Mouse (Mus musculus): ENCODE results near the gene Dnm2. TPM values are rescaled to one million over a fixed set of nuclear protein-coding genes. Genes with fewer than 3 reads are reported as not detected.

Gene Dnm2
- polyA plus RNA-seq, 1 experiment from 2014 or later = 77.4 TPM

DNA sequence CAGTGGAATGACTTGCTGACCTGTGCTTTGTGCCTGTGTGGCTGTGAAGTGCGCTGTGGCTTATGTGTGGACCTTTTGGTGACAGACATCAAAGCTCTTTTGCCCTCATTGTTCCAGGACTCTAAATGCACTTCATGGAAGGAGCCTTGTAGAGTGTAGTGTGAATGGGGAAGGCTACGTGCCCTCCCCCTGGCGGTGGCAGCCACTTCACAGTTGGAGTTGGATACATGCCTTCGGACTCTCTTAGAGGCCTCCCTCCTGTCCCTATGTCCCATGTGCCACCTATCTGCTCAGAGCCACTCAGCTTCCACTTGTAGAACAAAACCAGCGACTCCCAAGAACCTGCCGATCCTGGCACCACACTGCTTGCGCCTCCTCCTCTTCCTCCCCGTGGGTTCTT lies 9.1 kb downstream of the Dnm2 start:
- peak; percentile 11; the same call in 1 of the 2 replicates for ATAC-seq (ENCODE audit: borderline replicate concordance, extremely low read depth, low FRiP score, low TSS enrichment)
- Histone ChIP-seq H3K9ac (no peak overlapping the region), H3K4me2 (no peak overlapping the region), H3K9me3 (no peaks in the 10 kb centered on the region), H3K4me1 (peaks cover 21% of the 10 kb centered on the region), H3K27me3 (no peaks in the 10 kb centered on the region), H3K4me3 (no peak overlapping the region), H3K36me3 (no peaks in the 10 kb centered on the region), H3K27ac (no peak overlapping the region)
- WGBS = 72% methylated on average over 8 of the region's 8 CpGs

DNA sequence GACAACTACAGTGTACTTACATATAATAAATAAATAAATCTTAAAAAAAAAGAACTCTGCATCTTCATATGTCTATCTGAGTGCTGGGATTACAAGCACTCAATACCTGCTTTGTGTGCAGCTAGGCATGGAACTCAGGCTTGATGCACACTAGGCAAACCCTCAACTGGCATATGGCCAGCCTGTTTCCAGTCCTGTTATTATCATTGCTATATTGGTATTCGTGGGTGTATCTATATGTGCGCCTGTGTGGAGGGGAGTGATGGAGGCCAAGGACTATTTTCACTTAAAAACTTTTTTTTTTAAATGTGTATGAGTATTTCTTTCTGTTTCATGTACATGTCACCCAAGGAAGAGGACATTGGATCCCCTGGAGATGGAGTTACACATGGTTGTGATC lies 9.7 kb downstream of the Dnm2 start:
- Histone ChIP-seq H3K36me3 (no peaks in the 10 kb centered on the region), H3K27ac (no peak overlapping the region), H3K4me3 (no peak overlapping the region), H3K4me2 (no peak overlapping the region), H3K4me1 (peaks cover 23% of the 10 kb centered on the region), H3K27me3 (no peaks in the 10 kb centered on the region), H3K9me3 (no peaks in the 10 kb centered on the region), H3K9ac (no peak overlapping the region)
- no peak for ATAC-seq (ENCODE audit: borderline replicate concordance, extremely low read depth, low FRiP score, low TSS enrichment)
- WGBS = 83% methylated on average over 2 of the region's 2 CpGs

- no peaks in the 10 kb centered on the region for H3K27me3 ChIP-seq
- WGBS = 75% methylated on average over 7 of the region's 7 CpGs
Observed at GRCm38 (mm10) chr9:21435777-21436635, 11.3 kb downstream of the Dnm2 start.

GRCm38 (mm10) chr9:21437577-21437976 lies 12.9 kb downstream of the Dnm2 start:
- Histone ChIP-seq H3K27ac (peak overlapping the region; percentile 41), H3K4me2 (no peak overlapping the region), H3K36me3 (no peaks in the 10 kb centered on the region), H3K4me3 (no peak overlapping the region), H3K9ac (no peak overlapping the region), H3K27me3 (no peaks in the 10 kb centered on the region), H3K4me1 (peaks cover 19% of the 10 kb centered on the region), H3K9me3 (no peaks in the 10 kb centered on the region)
- no peak for ATAC-seq (ENCODE audit: borderline replicate concordance, extremely low read depth, low FRiP score, low TSS enrichment)
- 90% methylated on average over 6 of the region's 6 CpGs for WGBS

More at GRCm38 (mm10) chr9:21435777-21436635, 11.3 kb downstream of the Dnm2 start:
- no peak overlapping the region for H3K9ac ChIP-seq
- H3K4me3 ChIP-seq = no peak overlapping the region
- ATAC-seq (ENCODE audit: borderline replicate concordance, extremely low read depth, low FRiP score, low TSS enrichment) = no peak
- no peaks in the 10 kb centered on the region for H3K9me3 ChIP-seq
- H3K27ac ChIP-seq = no peak overlapping the region
- H3K4me2 ChIP-seq = no peak overlapping the region
- H3K4me1 ChIP-seq = peaks cover 19% of the 10 kb centered on the region
- no peaks in the 10 kb centered on the region for H3K36me3 ChIP-seq

GRCm38 (mm10) chr9:21438219-21438618 lies 13.5 kb downstream of the Dnm2 start:
- Histone ChIP-seq H3K9me3 (no peaks in the 10 kb centered on the region), H3K27ac (peak overlapping the region; percentile 41; the same call in 1 of the 2 replicates), H3K36me3 (no peaks in the 10 kb centered on the region), H3K27me3 (no peaks in the 10 kb centered on the region), H3K4me1 (peaks cover 19% of the 10 kb centered on the region), H3K4me2 (no peak overlapping the region), H3K9ac (no peak overlapping the region), H3K4me3 (no peak overlapping the region)
- WGBS = 41% methylated on average over 3 of the region's 3 CpGs
- ATAC-seq (ENCODE audit: borderline replicate concordance, extremely low read depth, low FRiP score, low TSS enrichment) = no peak; the same call in 1 of the 2 replicates

GRCm38 (mm10) chr9:21439456-21439855 lies 14.7 kb downstream of the Dnm2 start:
- Histone ChIP-seq H3K36me3 (no peaks in the 10 kb centered on the region), H3K4me1 (peaks cover 19% of the 10 kb centered on the region), H3K27ac (no peak overlapping the region), H3K4me3 (no peak overlapping the region), H3K4me2 (no peak overlapping the region), H3K9ac (no peak overlapping the region), H3K27me3 (no peaks in the 10 kb centered on the region), H3K9me3 (no peaks in the 10 kb centered on the region)
- ATAC-seq (ENCODE audit: borderline replicate concordance, extremely low read depth, low FRiP score, low TSS enrichment) = no peak
- WGBS = 74% methylated on average over 3 of the region's 3 CpGs

DNA sequence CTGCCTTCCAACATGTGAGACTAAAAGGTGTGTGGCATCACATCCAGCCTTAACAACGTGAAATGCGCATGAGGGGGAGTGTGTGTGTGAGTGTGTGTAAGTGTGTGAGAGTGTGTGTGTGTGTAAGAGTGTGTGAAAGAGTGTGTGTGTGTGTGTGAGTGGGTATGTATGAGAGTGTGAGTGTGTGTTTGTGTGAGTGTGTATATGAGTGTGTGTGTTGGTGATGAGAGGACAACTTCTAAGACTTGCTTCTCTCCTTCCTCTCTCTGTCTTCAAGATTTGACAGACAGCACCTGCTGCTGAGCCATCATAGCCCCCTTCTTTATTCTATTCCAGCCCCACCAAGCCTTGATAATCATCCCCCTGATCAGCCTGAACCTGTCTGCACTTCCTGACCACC lies 15.2 kb downstream of the Dnm2 start:
- no peak overlapping the region for H3K4me2 ChIP-seq
- 0 out of 2 replicates have a peak, but pooled peaks cover 4% of the 10 kb centered on the region for H3K36me3 ChIP-seq
- H3K4me1 ChIP-seq = peaks cover 19% of the 10 kb centered on the region
- H3K9ac ChIP-seq = no peak overlapping the region
- no peaks in the 10 kb centered on the region for H3K9me3 ChIP-seq
- 93% methylated on average over 2 of the region's 2 CpGs for WGBS
- H3K4me3 ChIP-seq = no peak overlapping the region
- no peaks in the 10 kb centered on the region for H3K27me3 ChIP-seq
- H3K27ac ChIP-seq = no peak overlapping the region
- ATAC-seq (ENCODE audit: borderline replicate concordance, extremely low read depth, low FRiP score, low TSS enrichment) = no peak

DNA sequence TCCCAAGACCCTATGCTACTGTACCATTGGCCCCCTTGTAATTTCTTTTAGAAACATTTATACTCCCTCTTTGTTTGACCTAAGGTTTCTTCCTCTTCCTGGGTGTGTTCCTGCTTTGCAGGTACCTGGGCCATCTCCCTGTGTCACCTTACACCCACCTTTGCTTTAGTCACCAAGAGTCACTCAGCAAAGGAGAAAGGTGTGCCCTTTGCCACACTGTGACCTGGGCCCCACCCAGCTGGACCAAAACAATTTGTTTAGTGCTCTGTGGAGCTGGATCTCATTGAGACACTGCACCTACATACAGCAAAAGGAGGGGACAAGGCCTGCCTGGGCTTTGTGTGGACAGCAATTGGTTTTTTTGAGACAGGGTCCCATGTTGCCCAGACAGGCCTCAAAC lies 15.7 kb downstream of the Dnm2 start:
- Histone ChIP-seq H3K4me1 (peaks cover 19% of the 10 kb centered on the region), H3K4me2 (no peak overlapping the region), H3K9ac (no peak overlapping the region), H3K36me3 (0 out of 2 replicates have a peak, but pooled peaks cover 6% of the 10 kb centered on the region), H3K9me3 (no peaks in the 10 kb centered on the region), H3K27me3 (no peaks in the 10 kb centered on the region), H3K4me3 (no peak overlapping the region), H3K27ac (no peak overlapping the region)
- no peak for ATAC-seq (ENCODE audit: borderline replicate concordance, extremely low read depth, low FRiP score, low TSS enrichment)

DNA sequence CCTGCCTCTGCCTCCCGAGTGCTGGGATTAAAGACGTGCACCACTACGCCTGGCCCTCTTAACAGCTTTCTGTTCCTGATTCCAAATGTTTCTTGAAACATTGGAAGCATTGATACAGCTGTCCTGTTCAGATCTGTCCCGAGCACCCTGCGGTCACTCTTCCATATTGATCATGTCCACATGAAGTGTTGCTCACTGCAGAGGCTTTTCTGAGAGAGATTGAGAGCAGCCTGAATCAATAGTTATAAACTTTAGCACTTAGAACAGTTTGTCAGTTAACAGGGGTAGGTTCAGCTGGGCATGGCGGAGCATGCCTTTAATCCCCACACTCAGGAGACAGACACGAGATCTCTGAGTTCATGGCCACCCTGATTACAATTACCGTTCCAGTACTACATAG lies 19.1 kb downstream of the Dnm2 start:
- no peak for ATAC-seq (ENCODE audit: borderline replicate concordance, extremely low read depth, low FRiP score, low TSS enrichment)
- H3K4me1 ChIP-seq = 0 out of 2 replicates have a peak, but pooled peaks cover under 1% of the 10 kb centered on the region
- WGBS = 89% methylated on average over 8 of the region's 8 CpGs
- no peaks in the 10 kb centered on the region for H3K9me3 ChIP-seq
- H3K4me3 ChIP-seq = no peak overlapping the region
- no peak overlapping the region for H3K4me2 ChIP-seq
- no peak overlapping the region for H3K9ac ChIP-seq
- no peaks in the 10 kb centered on the region for H3K27me3 ChIP-seq
- 0 out of 2 replicates have a peak, but pooled peaks cover 6% of the 10 kb centered on the region for H3K36me3 ChIP-seq
- no peak overlapping the region for H3K27ac ChIP-seq

DNA sequence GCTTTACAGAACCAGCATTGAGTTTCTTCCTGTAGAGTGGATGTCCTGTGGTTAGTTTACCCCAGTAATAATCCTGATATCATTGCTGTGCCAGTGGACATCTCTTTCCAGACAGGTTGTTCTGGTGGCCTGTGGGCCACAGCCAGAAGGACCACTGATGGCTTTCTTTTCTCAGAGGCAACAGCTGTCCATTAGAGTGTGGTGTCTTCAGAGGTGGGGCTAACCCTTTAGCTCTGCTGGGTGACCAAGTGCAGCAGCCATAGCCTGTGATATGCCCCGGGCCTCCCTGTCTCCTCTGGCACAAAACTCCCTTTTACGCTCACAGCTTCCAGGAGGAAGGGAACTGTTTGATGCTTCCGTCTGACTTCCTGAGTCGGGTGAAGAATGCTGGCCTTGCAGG lies 19.9 kb downstream of the Dnm2 start:
- Histone ChIP-seq H3K4me2 (no peak overlapping the region), H3K36me3 (0 out of 2 replicates have a peak, but pooled peaks cover 6% of the 10 kb centered on the region), H3K4me3 (no peak overlapping the region), H3K27ac (no peak overlapping the region), H3K4me1 (no peaks in the 10 kb centered on the region), H3K9me3 (no peaks in the 10 kb centered on the region), H3K27me3 (no peaks in the 10 kb centered on the region), H3K9ac (no peak overlapping the region)
- no peak for ATAC-seq (ENCODE audit: borderline replicate concordance, extremely low read depth, low FRiP score, low TSS enrichment)
- 75% methylated on average over 4 of the region's 4 CpGs for WGBS

DNA sequence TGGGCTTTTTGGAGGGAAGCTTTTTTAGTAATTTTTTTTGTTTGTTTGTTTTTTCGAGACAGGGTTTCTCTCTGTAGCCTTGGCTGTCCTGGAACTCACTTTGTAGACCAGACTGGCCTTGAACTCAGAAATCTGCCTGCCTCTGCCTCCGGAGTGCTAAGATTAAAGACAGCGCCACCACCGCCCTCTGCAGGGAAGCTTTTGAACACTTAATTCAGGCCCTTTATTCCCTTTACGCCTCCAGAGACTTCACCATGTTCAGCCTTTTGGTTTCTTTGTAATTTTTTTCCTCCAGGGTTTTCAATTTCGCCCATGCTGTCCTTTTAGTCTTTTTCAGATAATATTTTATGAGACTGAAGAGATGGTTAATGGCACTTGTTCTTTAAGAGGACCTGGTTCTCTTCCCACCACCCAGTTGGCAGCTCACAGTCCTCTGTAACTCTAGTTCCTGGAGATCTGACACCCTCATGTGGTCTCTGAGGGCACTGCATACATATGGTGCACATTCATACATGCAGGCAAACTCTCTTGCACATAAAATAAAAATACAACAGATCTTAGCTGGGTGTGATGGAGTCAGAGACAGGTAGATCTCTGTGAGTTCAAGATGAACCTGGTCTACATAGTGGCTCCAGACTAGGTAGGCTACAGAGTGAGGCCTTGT lies 20.5 kb downstream of the Dnm2 start:
- H3K9me3 ChIP-seq = no peaks in the 10 kb centered on the region
- H3K9ac ChIP-seq = no peak overlapping the region
- no peak overlapping the region for H3K27ac ChIP-seq
- no peaks in the 10 kb centered on the region for H3K4me1 ChIP-seq
- ATAC-seq (ENCODE audit: borderline replicate concordance, extremely low read depth, low FRiP score, low TSS enrichment) = no peak
- H3K4me3 ChIP-seq = no peak overlapping the region
- H3K27me3 ChIP-seq = no peaks in the 10 kb centered on the region
- H3K4me2 ChIP-seq = no peak overlapping the region
- 0 out of 2 replicates have a peak, but pooled peaks cover 6% of the 10 kb centered on the region for H3K36me3 ChIP-seq
- WGBS = 96% methylated on average over 6 of the region's 6 CpGs

DNA sequence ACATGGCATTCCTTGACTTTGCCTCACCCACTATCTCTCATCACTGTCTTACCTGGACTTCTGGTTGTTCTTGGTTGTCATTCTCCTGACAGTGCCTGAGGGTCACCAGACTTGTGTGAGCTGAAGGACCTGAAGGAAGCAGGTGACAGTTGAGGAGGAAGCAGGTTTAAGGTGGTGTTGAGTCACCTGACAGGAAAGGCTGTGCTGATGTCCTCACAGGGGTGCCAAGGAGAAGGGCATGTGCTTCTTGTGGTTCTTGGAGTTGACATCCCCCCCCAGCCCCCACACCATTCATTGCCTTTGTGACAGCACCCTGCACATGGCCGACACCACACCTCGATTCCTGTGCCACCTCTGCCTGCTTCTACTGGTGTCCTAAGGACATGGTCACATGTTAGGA lies 23.1 kb downstream of the Dnm2 start:
- ATAC-seq (ENCODE audit: borderline replicate concordance, extremely low read depth, low FRiP score, low TSS enrichment) = no peak
- Histone ChIP-seq H3K4me1 (peaks cover 19% of the 10 kb centered on the region), H3K36me3 (0 out of 2 replicates have a peak, but pooled peaks cover 6% of the 10 kb centered on the region), H3K27me3 (no peaks in the 10 kb centered on the region), H3K4me3 (no peak overlapping the region), H3K9me3 (no peaks in the 10 kb centered on the region), H3K27ac (no peak overlapping the region), H3K4me2 (no peak overlapping the region), H3K9ac (no peak overlapping the region)
- WGBS = 87% methylated on average over 2 of the region's 2 CpGs
